In genomic region chr4:141367997-141368791, GRCm38 (mm10) we compare ENCODE assay signal across 8 mouse cellular contexts. TPM values are rescaled to one million over a fixed set of nuclear protein-coding genes. Genes with fewer than 3 reads are reported as not detected.
A peak's percentile ranks its signal among the peaks of the same experiment; 100 is the strongest.
DNase-seq lines count a peak whose midpoint lies in the region; ATAC-seq and TF ChIP-seq lines count a peak whose summit lies in the region.

Fam131c (plus strand) TSS chr4:141368220.

- no peak within 1 kb of the TSS for H3K27ac ChIP-seq in embryonic facial prominence, embryonic 13.5 days
- H3K27ac ChIP-seq in hindbrain, postnatal 0 days = no peak within 1 kb of the TSS; the same call in 1 of the 2 replicates
- no peak within 1 kb of the TSS for H3K27ac ChIP-seq in liver, embryonic 15.5 days (replicated peaks)

- H3K4me1 ChIP-seq in embryonic facial prominence, embryonic 13.5 days = no peaks in the 10 kb centered on the region
- no peaks in the 10 kb centered on the region for H3K4me1 ChIP-seq in hindbrain, postnatal 0 days (ENCODE audit: insufficient read depth, low read length)
- peaks cover 3% of the 10 kb centered on the region; the same call in 1 of the 2 replicates for H3K4me1 ChIP-seq in liver, embryonic 15.5 days (replicated peaks)

- H3K4me3 ChIP-seq in embryonic facial prominence, embryonic 13.5 days = peak within 1 kb of the TSS; percentile 58
- H3K4me3 ChIP-seq in hindbrain, postnatal 0 days (ENCODE audit: low read length) = peak within 1 kb of the TSS; percentile 63
- peak within 1 kb of the TSS; percentile 46 for H3K4me3 ChIP-seq in liver, embryonic 15.5 days (replicated peaks)

- peak; percentile 16 for DNase-seq in right cerebral cortex, postnatal 25 days
- no peak for DNase-seq in right cerebral cortex, adult 2 months (ENCODE audit: low spot score in 2 of 2)
- peak; percentile 70 for DNase-seq in hindbrain, postnatal 0 days (ENCODE audit: low spot score)
- DNase-seq in retina, postnatal 7 days (ENCODE audit: low read depth, low spot score) = peak; percentile 30
- DNase-seq in spleen, adult 12 weeks (ENCODE audit: low spot score) = no peak
- no peak for DNase-seq in gastrocnemius, adult 8-10 months (ENCODE audit: low spot score in 2 of 2)

- 2% methylated on average over 62 of the region's 71 CpGs for WGBS in embryonic facial prominence, embryonic 13.5 days
- WGBS in hindbrain, postnatal 0 days = under 1% methylated on average over 56 of the region's 71 CpGs
- 3% methylated on average over 68 of the region's 71 CpGs for WGBS in liver, embryonic 15.5 days (ENCODE audit: insufficient replicate concordance)

- TF ChIP-seq CTCF in hindbrain, postnatal 0 days (IDR thresholded peaks at IDR 0.05; ENCODE audit: low read depth) = no peak

- peaks cover 68% of the 10 kb centered on the region for H3K27me3 ChIP-seq in embryonic facial prominence, embryonic 13.5 days
- H3K27me3 ChIP-seq in hindbrain, postnatal 0 days (ENCODE audit: insufficient read depth, low read length) = no peaks in the 10 kb centered on the region
- peaks cover 67% of the 10 kb centered on the region for H3K27me3 ChIP-seq in liver, embryonic 15.5 days

- peak within 1 kb of the TSS; percentile 98 for H3K4me2 ChIP-seq in embryonic facial prominence, embryonic 13.5 days
- peak within 1 kb of the TSS; percentile 92 for H3K4me2 ChIP-seq in hindbrain, postnatal 0 days (ENCODE audit: low read depth, low read length)
- peak within 1 kb of the TSS; percentile 70 for H3K4me2 ChIP-seq in liver, embryonic 15.5 days

- no peaks in the 10 kb centered on the region for H3K36me3 ChIP-seq in embryonic facial prominence, embryonic 13.5 days
- no peaks in the 10 kb centered on the region for H3K36me3 ChIP-seq in hindbrain, postnatal 0 days (ENCODE audit: insufficient read depth, low read length)
- H3K36me3 ChIP-seq in liver, embryonic 15.5 days (replicated peaks) = no peaks in the 10 kb centered on the region

- H3K9ac ChIP-seq in embryonic facial prominence, embryonic 13.5 days = peak within 1 kb of the TSS; percentile 71
- H3K9ac ChIP-seq in hindbrain, postnatal 0 days (replicated peaks; ENCODE audit: low read length) = peak within 1 kb of the TSS; percentile 77
- H3K9ac ChIP-seq in liver, embryonic 15.5 days = no peak within 1 kb of the TSS

- no peak; the same call in 1 of the 2 replicates for ATAC-seq in embryonic facial prominence, embryonic 13.5 days (ENCODE audit: insufficient number of reproducible peaks, insufficient read depth, low FRiP score, low TSS enrichment, low read depth)
- ATAC-seq in hindbrain, postnatal 0 days = peak; percentile 50
- ATAC-seq in liver, embryonic 15.5 days (ENCODE audit: insufficient read depth) = no peak

- H3K9me3 ChIP-seq in embryonic facial prominence, embryonic 13.5 days = no peaks in the 10 kb centered on the region
- H3K9me3 ChIP-seq in hindbrain, postnatal 0 days (ENCODE audit: low read length) = no peaks in the 10 kb centered on the region
- H3K9me3 ChIP-seq in liver, embryonic 15.5 days (replicated peaks) = no peaks in the 10 kb centered on the region

RNA-seq across cellular contexts. Expression of gene Fam131c, which starts in this region (rescaled TPM):
- 1.7 and 2.9 TPM in 2 replicates for polyA plus RNA-seq in embryonic facial prominence, embryonic 13.5 days (2015; fragmentation: Nextera tagmentation; extraction: Ambion mirVana)
- 95.3 and 103 TPM in 2 replicates for total RNA-seq in hindbrain, postnatal 0 days (2014; rRNA removed)
- 41.7 and 46.3 TPM in 2 replicates for polyA plus RNA-seq in hindbrain, postnatal 0 days (2015; fragmentation: Nextera tagmentation; extraction: Ambion mirVana)
- 0.08 TPM in 1 of 2 replicates, not detected in the other for polyA plus RNA-seq in liver, embryonic 15.5 days (2015; fragmentation: Nextera tagmentation; extraction: Ambion mirVana)
- total RNA-seq in gastrocnemius, adult 8-10 months (2022) = under 1 TPM in 2 of 4 experiments, not detected in 2; 0.17 to 0.27 TPM

Comparison
In these comparisons a context has a peak if more than half of its experiments do, and no peak if none do; other contexts are left out.
1. RNA of gene Fam131c (total RNA-seq): 95.3 to 103 TPM in hindbrain, postnatal 0 days; 0.17 to 0.27 TPM in gastrocnemius, adult 8-10 months; every median in the first group is over 10 times any median in the second.
2. RNA of gene Fam131c (polyA plus RNA-seq): 41.7 to 46.3 TPM in hindbrain, postnatal 0 days; 1.7 to 2.9 TPM in embryonic facial prominence, embryonic 13.5 days and 0.08 TPM in liver, embryonic 15.5 days; every median in the first group is over 10 times any median in the second.
3. DNase-seq: peak in right cerebral cortex, postnatal 25 days (single experiment), hindbrain, postnatal 0 days (single experiment) and retina, postnatal 7 days (single experiment); none in right cerebral cortex, adult 2 months (0 of 2), spleen, adult 12 weeks (single experiment) and gastrocnemius, adult 8-10 months (0 of 2).
4. Peak in every context shown above with its lines, with median percentiles within 50 percentile points of each other: H3K4me2 ChIP-seq and H3K4me3 ChIP-seq.